Mouse (Mus musculus) myocyte (in vitro differentiated cells): Measurements from ENCODE around the gene A830031A19Rik. TPM values are rescaled to one million over a fixed set of nuclear protein-coding genes. Genes with fewer than 3 reads are reported as not detected.

Experiments used
- H3K27me3 ChIP-seq: one replicate; pipeline ENCODE4 v1.6.1; 2011; ENCODE audit not compliant: control insufficient read depth, insufficient read depth, insufficient read length
- H3K36me3 ChIP-seq: one replicate; pipeline ENCODE4 v1.6.1; 2011; ENCODE audit not compliant: control insufficient read depth, insufficient read depth
- H3K4me2 ChIP-seq: one replicate; pipeline ENCODE4 v1.6.1; 2011; ENCODE audit warnings: low read depth, control low read depth
- H3K4me3 ChIP-seq: one replicate; pipeline ENCODE4 v1.5.1; 2011; ENCODE audit warnings: mild to moderate bottlenecking, control low read depth, moderate library complexity
- H3K79me2 ChIP-seq: one replicate; pipeline ENCODE4 v1.6.1; 2011; ENCODE audit not compliant: control insufficient read depth, insufficient read depth
- H3ac ChIP-seq: one replicate; pipeline ENCODE4 v1.6.1; 2011; ENCODE audit not compliant: control insufficient read depth, insufficient read length
- CEBPB ChIP-seq: IDR thresholded peaks from 2 replicates; pipeline ENCODE4 v1.6.1; 2011; ENCODE audit warnings: mild to moderate bottlenecking, moderate library complexity; ENCODE audit not compliant: poor library complexity, insufficient read depth, severe bottlenecking
- E2F4 ChIP-seq: IDR thresholded peaks from one replicate; pipeline ENCODE4 v1.6.1; 2011; ENCODE audit warnings: mild to moderate bottlenecking, control low read depth, moderate library complexity; ENCODE audit not compliant: insufficient read depth
- MAX ChIP-seq: IDR thresholded peaks from one replicate; pipeline ENCODE4 v1.6.1; 2011; ENCODE audit warnings: low read depth, mild to moderate bottlenecking, control low read depth
- MYOD1 ChIP-seq, 3 experiments: IDR thresholded peaks; one replicate each; pipeline ENCODE4 v1.6.1; 2011; ENCODE audit warnings: control low read depth in 2 of 3, low read depth in 2 of 3, mild to moderate bottlenecking in 2 of 3, moderate library complexity in 1 of 3; ENCODE audit not compliant: insufficient read length in 2 of 3, control insufficient read depth in 1 of 3
- MYOG ChIP-seq, 3 experiments: IDR thresholded peaks; one replicate each; pipeline ENCODE4 v1.6.1; 2011; ENCODE audit warnings: control low read depth in 2 of 3, low read depth in 2 of 3, mild to moderate bottlenecking in 2 of 3; ENCODE audit not compliant: insufficient read length in 2 of 3, control insufficient read depth in 1 of 3, insufficient read depth in 1 of 3
- POLR2A ChIP-seq: IDR thresholded peaks from one replicate; pipeline ENCODE4 v1.6.1; 2011; ENCODE audit warnings: low read depth, mild to moderate bottlenecking, control low read depth, moderate library complexity; ENCODE audit not compliant: insufficient read length
- POLR2AphosphoS2 ChIP-seq: IDR thresholded peaks from one replicate; pipeline ENCODE4 v1.6.1; 2011; ENCODE audit warnings: low read depth, control low read depth; ENCODE audit not compliant: insufficient read length
- REST ChIP-seq: IDR thresholded peaks from one replicate; pipeline ENCODE4 v1.6.1; 2011; ENCODE audit warnings: mild to moderate bottlenecking, control low read depth, moderate library complexity; ENCODE audit not compliant: insufficient read depth, insufficient read length
- SRF ChIP-seq: IDR thresholded peaks from one replicate; pipeline ENCODE4 v1.6.1; 2011; ENCODE audit warnings: low read depth; ENCODE audit not compliant: control insufficient read depth, insufficient read length
- TCF12 ChIP-seq: IDR thresholded peaks from one replicate; pipeline ENCODE4 v1.6.1; 2011; ENCODE audit warnings: mild to moderate bottlenecking, control low read depth; ENCODE audit not compliant: poor library complexity, insufficient read depth, severe bottlenecking
- TCF3 ChIP-seq: IDR thresholded peaks from one replicate; pipeline ENCODE4 v1.6.1; 2011; ENCODE audit warnings: low read depth, control low read depth; ENCODE audit not compliant: insufficient read length
- USF1 ChIP-seq: IDR thresholded peaks from one replicate; pipeline ENCODE4 v1.6.1; 2011; ENCODE audit warnings: low read depth, mild to moderate bottlenecking, control low read depth, moderate library complexity
- polyA plus RNA-seq: library from polyadenylated mRNA; unstranded; fragments of >200 nt; fragmentation: generic; extraction: Trizol; gene quantifications from one replicate; pipeline ENCODE4 v1.2.1, GENCODE M21; 2012; ENCODE audit warnings: missing spikeins

Gene A830031A19Rik
- polyA plus RNA-seq, 1 experiment = not detected

DNA sequence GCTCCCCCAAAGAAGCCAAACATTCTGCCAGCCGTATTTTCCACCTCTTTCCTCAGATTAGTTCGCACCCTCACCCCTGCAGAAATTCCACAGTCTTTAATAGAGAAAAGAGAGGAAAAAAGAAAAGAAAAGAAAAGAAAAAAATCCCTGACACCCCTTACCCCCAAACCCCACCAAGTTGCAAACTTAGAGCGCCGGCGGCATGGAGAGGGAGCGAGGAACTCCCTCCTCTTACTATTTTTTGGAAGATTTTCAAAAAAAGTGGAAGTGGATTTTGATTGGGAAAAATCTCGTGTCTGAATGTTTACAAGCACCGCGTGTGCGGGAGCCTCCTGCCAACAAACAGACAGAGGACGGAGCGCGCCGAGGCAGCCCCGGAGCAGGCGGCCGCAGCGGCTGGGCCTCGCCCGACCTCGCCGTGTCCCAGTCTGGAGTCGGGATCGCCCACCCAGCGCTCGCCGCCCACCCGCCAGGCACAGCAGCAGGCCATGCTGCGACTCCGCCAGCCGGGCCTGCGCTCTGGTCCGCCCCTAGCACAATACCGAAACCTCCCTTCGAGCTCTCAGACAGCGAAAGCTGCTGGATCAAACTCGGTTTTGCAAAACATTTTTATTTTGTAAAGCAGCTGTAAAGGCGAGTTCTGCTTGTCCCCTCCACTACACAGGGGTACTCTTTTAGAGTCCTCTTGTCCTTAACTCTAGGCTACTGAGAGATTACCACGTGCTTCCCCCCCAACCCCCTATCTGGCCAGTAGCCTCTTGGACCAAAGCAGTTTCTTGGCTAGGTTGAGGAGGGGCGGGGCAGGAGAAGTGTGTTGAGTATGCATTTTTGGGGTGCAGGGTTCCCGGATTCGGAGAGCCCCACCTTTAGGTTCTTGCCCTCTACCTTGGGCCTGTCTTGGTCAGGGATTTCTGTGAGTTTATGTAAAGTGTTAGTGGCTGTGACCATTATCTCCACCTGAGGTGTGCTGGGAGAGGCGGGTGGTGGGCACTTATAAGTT lies 4.8 kb upstream of the A830031A19Rik start:
- TF ChIP-seq MYOD1 (IDR thresholded peaks at IDR 0.05; ENCODE audit: control insufficient read depth in 1 of 3, insufficient read length in 2 of 3, low read depth in 2 of 3) (no peak), SRF (no peak)
- H3K4me2 ChIP-seq = peak overlapping the region; percentile 56
- H3ac ChIP-seq = no peak overlapping the region
- no peak overlapping the region for H3K4me3 ChIP-seq
- H3K79me2 ChIP-seq = no peaks in the 10 kb centered on the region
- peaks cover 68% of the 10 kb centered on the region for H3K27me3 ChIP-seq
- H3K36me3 ChIP-seq = no peaks in the 10 kb centered on the region

DNA sequence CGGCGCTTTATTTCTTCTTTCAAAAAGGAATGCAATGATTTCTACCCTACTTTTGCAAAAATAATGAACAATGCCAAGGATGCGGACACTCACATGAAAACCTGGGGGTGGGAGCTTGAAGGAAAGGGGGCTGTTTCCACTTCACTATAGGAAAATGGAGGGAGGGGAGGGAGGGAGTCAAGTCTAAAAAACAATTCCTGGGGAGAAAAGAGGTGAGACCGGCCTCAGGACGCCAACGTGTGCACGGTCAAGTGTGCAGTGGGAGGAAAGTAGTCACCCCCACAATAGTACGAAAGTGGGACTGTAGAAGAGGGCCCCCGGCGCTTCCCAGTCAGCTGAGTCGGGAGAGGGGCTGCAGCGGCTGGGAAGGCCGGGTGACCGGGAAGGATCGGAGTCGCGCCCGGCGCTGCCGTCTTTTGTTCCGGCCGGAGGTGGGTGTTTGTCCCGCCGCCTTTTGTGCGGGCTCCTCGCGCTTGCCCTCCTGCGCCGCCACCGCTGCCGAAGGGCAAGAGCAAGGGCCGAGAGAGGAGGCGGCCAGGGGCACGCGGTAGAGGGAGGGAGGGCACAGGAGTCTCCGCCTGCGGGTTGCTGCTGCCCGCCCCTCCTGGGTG lies 4.0 kb upstream of the A830031A19Rik start:
- H3ac ChIP-seq = no peak overlapping the region
- no peak for TF ChIP-seq CEBPB
- TF ChIP-seq POLR2A = no peak
- no peak for TF ChIP-seq E2F4
- TF ChIP-seq SRF = no peak
- no peak for TF ChIP-seq TCF3
- H3K4me2 ChIP-seq = peak overlapping the region; percentile 12
- no peak overlapping the region for H3K4me3 ChIP-seq
- H3K79me2 ChIP-seq = no peaks in the 10 kb centered on the region
- H3K27me3 ChIP-seq = peaks cover 70% of the 10 kb centered on the region
- no peaks in the 10 kb centered on the region for H3K36me3 ChIP-seq

DNA sequence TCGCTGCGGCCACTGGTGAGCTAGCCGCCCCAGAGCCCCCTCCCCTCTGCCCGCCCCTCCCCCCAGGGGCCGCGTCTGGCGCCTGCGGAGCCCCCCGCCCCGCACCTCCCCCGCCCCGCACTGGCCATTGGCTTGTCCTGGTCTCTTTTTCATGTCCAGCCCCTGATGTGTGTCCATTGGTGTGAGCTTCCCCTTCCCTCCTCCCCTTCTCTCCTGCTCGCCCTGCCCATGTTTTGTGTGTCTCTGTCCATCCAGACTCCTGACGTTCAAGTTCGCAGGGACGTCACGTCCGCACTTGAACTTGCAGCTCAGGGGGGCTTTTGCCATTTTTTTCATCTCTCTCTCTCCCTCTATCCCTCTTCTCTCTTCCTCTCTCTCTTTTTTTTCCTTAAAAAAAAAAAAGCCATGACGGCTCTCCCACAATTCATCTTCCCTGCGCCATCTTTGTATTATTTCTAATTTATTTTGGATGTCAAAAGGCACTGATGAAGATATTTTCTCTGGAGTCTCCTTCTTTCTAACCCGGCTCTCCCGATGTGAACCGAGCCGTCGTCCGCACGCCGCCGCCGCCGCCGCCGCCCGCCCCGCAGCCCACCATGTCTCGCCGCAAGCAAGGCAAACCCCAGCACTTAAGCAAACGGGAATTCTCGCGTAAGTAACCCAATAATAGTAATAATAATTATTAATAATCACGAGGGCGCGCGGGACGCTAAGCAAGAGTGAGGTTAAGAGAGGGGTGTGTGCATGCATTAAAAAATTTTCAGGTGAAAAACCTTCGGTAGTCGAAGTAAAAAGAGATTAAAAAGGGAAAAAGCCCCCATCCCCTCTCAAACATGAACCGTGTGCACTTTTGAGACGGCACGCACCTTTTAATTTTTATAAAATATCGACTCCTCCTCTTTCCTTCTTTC lies 3.2 kb upstream of the A830031A19Rik start, which contains the start of gene Bcl11a:
TSS of gene Bcl11a (plus strand) at position 262 of the 911 bp plus-strand sequence.
- Histone ChIP-seq H3K36me3 (no peaks in the 10 kb centered on the region), H3K79me2 (no peaks in the 10 kb centered on the region), H3K4me3 (peak within 1 kb of the TSS; percentile 18), H3ac (no peak within 1 kb of the TSS), H3K27me3 (peaks cover 77% of the 10 kb centered on the region), H3K4me2 (peak within 1 kb of the TSS; percentile 95)
- TF ChIP-seq USF1 (no peak), POLR2AphosphoS2 (no peak), MAX (no peak), MYOD1 (IDR thresholded peaks at IDR 0.05; ENCODE audit: control insufficient read depth in 1 of 3, insufficient read length in 2 of 3, low read depth in 2 of 3) (no peak), MYOG (IDR thresholded peaks at IDR 0.05; ENCODE audit: control insufficient read depth in 1 of 3, insufficient read depth in 1 of 3, insufficient read length in 2 of 3, low read depth in 2 of 3) (no peak), TCF12 (no peak), E2F4 (no peak), SRF (no peak), CEBPB (no peak), TCF3 (no peak), REST (no peak), POLR2A (no peak)

DNA sequence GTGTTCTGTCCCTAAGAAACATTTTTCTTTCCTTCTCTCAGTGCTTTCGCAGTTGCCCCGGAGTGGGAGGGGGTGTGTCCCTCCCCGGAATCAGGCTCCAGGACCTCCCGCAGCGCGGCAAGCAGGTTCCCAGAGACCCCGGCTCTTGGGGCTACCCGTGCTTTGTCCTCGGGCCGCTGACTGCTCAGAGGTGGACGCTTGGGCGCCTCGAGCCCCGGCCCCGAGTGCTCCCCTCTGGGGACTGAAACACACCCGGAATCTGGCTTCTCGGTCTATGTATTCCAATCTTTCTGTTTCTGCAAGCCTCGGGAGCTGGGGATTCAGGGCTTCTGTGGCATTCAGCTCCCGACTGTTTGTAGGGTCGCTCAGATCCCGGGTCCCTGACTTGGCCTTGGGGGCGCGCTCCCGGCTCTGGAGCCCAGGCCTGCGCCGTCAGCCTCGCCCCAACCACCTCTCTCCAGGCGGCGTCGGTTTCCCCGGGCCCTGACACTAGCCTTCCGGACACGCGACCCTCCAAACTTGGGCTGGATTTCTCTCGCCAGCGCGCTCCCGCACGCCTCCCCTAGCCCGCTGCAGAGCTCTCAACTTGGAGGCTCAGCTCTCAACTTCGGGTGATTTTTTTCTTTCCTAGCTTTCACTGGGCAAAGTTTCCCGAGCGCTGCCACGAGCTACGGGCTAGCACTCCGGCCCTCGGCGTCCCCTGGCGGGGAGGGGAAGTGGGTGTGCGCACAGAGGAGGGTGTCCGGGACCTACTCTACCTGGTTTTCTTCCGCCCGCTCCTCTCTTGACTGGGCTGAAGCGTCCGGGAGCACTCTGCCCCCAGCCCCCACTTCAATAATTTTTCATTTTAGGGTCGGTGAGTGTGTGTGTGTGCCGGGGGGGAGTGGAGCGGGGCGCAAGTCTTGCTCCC lies 2.2 kb upstream of the A830031A19Rik start:
- Histone ChIP-seq H3K27me3 (peaks cover 79% of the 10 kb centered on the region), H3K79me2 (no peaks in the 10 kb centered on the region), H3ac (no peak overlapping the region), H3K4me3 (peak overlapping the region; percentile 18), H3K4me2 (peak overlapping the region; percentile 95), H3K36me3 (no peaks in the 10 kb centered on the region)
- no peak for TF ChIP-seq POLR2AphosphoS2
- TF ChIP-seq TCF12 = no peak
- TF ChIP-seq CEBPB = no peak
- TF ChIP-seq REST = no peak
- no peak for TF ChIP-seq USF1
- no peak for TF ChIP-seq E2F4
- TF ChIP-seq TCF3 = no peak
- TF ChIP-seq POLR2A = no peak
- TF ChIP-seq MYOD1 (IDR thresholded peaks at IDR 0.05; ENCODE audit: control insufficient read depth in 1 of 3, insufficient read length in 2 of 3, low read depth in 2 of 3) = no peak
